Mouse (Mus musculus) stomach, adult 2 months (tissue): ENCODE measurements around the gene Gmpr. TPM values are rescaled to one million over a fixed set of nuclear protein-coding genes. Genes with fewer than 3 reads are reported as not detected.

Source experiments
- polyA plus RNA-seq: library from polyadenylated mRNA; depleted of rRNA; stranded (reverse); fragments of >200 nt; gene quantifications from 2 replicates; pipeline ENCODE4 v1.2.3, GENCODE M21; 2012; rRNA removed

The Gmpr gene
- polyA plus RNA-seq, result 22.5 and 33.9 TPM in 2 replicates

DNA sequence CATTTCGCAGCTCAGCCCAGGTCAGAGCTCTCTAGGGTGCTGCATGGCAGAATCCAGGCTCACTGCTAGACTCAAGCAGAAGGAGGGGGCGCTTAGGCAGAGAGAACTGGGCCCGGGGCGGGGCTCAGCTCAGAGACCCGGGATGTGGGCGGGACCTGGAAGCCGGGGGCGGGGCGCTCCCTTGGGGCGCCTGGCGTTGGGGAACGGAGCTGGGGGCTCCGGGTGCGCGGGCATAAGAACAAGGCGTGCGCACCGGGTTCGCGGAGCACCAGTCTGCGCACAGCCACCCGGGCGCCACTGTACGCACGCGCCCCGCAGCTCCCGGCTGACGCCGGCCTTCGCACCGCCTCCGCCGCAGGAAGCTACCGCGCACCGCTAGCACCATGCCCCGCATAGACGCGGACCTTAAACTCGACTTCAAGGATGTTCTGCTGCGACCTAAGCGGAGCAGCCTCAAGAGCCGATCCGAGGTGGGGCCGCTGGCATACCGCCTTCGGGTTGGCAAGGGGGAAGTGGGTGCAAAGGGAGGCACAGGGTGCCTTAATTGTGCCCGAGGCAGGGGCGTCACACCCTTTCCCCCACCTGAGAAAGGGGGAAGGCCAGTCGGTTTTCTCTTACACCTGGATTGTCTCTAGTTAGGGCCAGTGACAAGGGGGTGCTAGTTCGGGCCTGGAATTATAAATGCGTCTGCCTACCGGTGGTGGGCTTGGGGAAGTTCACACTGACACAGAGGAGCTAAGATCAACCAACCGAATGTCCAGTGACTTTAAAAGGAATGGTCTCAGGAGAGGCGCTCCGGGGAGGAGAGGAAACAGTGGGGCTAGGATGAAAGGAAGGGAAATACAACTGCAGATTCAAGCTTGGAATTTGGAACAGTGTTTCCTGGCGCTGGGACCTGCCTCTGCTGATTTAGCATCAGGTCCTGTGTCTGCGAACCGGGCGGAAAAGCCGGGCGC, at the start of gene Gmpr:
Gene Gmpr (plus strand): TSS at position 171 of the 956 bp plus-strand sequence.

Other genes with a start within 250 kb of the Gmpr start
- 4.5 and 4.8 TPM in 2 replicates for gene Mylip, start 117.7 kb upstream of the Gmpr start, polyA plus RNA-seq